15 mouse cellular contexts compared by ENCODE assay signal in the genomic region with DNA sequence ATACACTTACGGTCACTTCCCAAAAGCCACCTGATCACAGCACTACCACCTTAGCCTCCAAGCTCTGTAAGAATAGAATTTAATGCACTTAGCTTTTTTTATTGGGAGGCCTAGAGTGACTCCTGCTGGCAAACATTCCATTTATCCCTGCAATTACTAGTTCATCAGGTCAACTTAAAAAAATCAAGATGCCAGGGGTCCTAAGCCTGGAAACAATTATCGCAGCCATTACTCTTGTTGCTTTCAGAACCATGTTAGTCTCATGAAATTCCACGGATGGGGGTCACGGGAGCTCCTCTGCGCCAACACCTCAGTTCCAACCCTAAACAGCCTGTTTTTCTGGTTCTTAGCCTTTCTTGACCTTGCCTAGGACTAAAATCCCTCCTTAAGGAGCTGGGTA. TPM values are rescaled to one million over a fixed set of nuclear protein-coding genes. Genes with fewer than 3 reads are reported as not detected.
A peak's percentile ranks its signal among the peaks of the same experiment; 100 is the strongest.
DNase-seq lines count a peak whose midpoint lies in the region; ATAC-seq and TF ChIP-seq lines count a peak whose summit lies in the region.
"Had no signal": no experiment of that assay in that cellular context is flagged by ENCODE, and none has a peak within 500 bp of the region (broad histone marks: within the 10 kb centered on the region; RNA-seq: fewer than 3 reads in every experiment).

No protein-coding gene starts in this region.

- H3K9ac ChIP-seq in limb, embryonic 11.5 days (ENCODE audit: low read length), result no peak overlapping the region
- H3K9ac ChIP-seq: embryonic facial prominence, embryonic 15.5 days; midbrain, embryonic 13.5 days had no signal

- no peak overlapping the region for H3K4me3 ChIP-seq in layer of hippocampus, adult 2 months
- H3K4me3 ChIP-seq in limb, embryonic 11.5 days (ENCODE audit: low read depth, low read length), result no peak overlapping the region
- H3K4me3 ChIP-seq: embryonic facial prominence, embryonic 15.5 days; hindbrain, embryonic 12.5 days; midbrain, embryonic 13.5 days had no signal

- no peak overlapping the region for H3K4me2 ChIP-seq in limb, embryonic 11.5 days (ENCODE audit: low read depth, severe bottlenecking)
- H3K4me2 ChIP-seq: embryonic facial prominence, embryonic 15.5 days; midbrain, embryonic 13.5 days had no signal

- TF ChIP-seq CTCF in layer of hippocampus, adult 2 months (conservative IDR thresholded peaks at IDR 0.05), result peak; percentile 36

- peak; percentile 47 for DNase-seq in cerebellum, adult 9-10 months
- DNase-seq in cerebellum, adult 18-20 months, result no peak
- DNase-seq in layer of hippocampus, adult 2 months (ENCODE audit: low spot score in 2 of 2), result no peak
- DNase-seq in layer of hippocampus, adult 8-10 months (ENCODE audit: low spot score in 2 of 2), result no peak
- peak; percentile 22 for DNase-seq in NIH3T3 (ENCODE audit: low read depth)
- DNase-seq in limb, embryonic 11.5 days (ENCODE audit: low spot score), result peak; percentile 66
- no peak for DNase-seq in natural killer cell, adult 2 months (ENCODE audit: low spot score in 2 of 2)
- no peak for DNase-seq in yolk sac, embryonic 10.5 days (ENCODE audit: low spot score)
- DNase-seq: adrenal gland, postnatal 25 days; kidney, postnatal 10 days; layer of hippocampus, postnatal 36 days; lung, adult 2 months had no signal

- ATAC-seq in limb, embryonic 11.5 days (ENCODE audit: insufficient number of reproducible peaks, low FRiP score, low TSS enrichment, low read depth), result no peak
- ATAC-seq: midbrain, embryonic 13.5 days had no signal

- 12% methylated on average over 5 of the region's 5 CpGs for WGBS in limb, embryonic 11.5 days

- no peaks in the 10 kb centered on the region for H3K27me3 ChIP-seq in limb, embryonic 11.5 days (ENCODE audit: control insufficient read depth, insufficient read depth, low read length)
- H3K27me3 ChIP-seq: embryonic facial prominence, embryonic 15.5 days; hindbrain, embryonic 12.5 days; midbrain, embryonic 13.5 days had no signal

- no peaks in the 10 kb centered on the region for H3K9me3 ChIP-seq in limb, embryonic 11.5 days (ENCODE audit: control insufficient read depth, low read length)
- H3K9me3 ChIP-seq: embryonic facial prominence, embryonic 15.5 days; hindbrain, embryonic 12.5 days; midbrain, embryonic 13.5 days had no signal

- no peaks in the 10 kb centered on the region for H3K36me3 ChIP-seq in limb, embryonic 11.5 days (ENCODE audit: control insufficient read depth, insufficient read depth, low read length)
- H3K36me3 ChIP-seq: embryonic facial prominence, embryonic 15.5 days; hindbrain, embryonic 12.5 days had no signal

- H3K27ac ChIP-seq in layer of hippocampus, adult 2 months, result no peak overlapping the region
- peak overlapping the region; percentile 40; the same call in 1 of the 2 replicates for H3K27ac ChIP-seq in limb, embryonic 11.5 days (replicated peaks; ENCODE audit: low read depth, low read length)
- H3K27ac ChIP-seq: embryonic facial prominence, embryonic 15.5 days; hindbrain, embryonic 12.5 days; midbrain, embryonic 13.5 days had no signal

- H3K4me1 ChIP-seq in limb, embryonic 11.5 days (ENCODE audit: control insufficient read depth, insufficient read depth, low read length), result peaks cover 33% of the 10 kb centered on the region

RNA-seq across cellular contexts. Expression of gene Fam53b, which starts 1.4 kb away (rescaled TPM):
- 10 to 100 TPM; 42.3 to 54.8 TPM for total RNA-seq in layer of hippocampus, adult 2 months (2021)
- total RNA-seq in layer of hippocampus, adult 8-10 months (2022), result 10 to 100 TPM; 48.8 to 61.1 (median 54.6) TPM
- polyA plus RNA-seq in limb, embryonic 11.5 days (2014; fragmentation: Nextera tagmentation; extraction: Ambion mirVana), result 23.8 and 29.3 TPM in 2 replicates

RNA-seq across cellular contexts. Expression of gene Eef1akmt2, which starts 37.4 kb away (rescaled TPM):
- 10 to 100 TPM; 35.8 to 38.6 TPM for total RNA-seq in layer of hippocampus, adult 2 months (2021)
- total RNA-seq in layer of hippocampus, adult 8-10 months (2022), result 10 to 100 TPM; 29.3 to 36.5 (median 35.4) TPM
- 76.6 and 79.4 TPM in 2 replicates for polyA plus RNA-seq in limb, embryonic 11.5 days (2014; fragmentation: Nextera tagmentation; extraction: Ambion mirVana)

RNA-seq across cellular contexts. Expression of gene Abraxas2, which starts 43.9 kb away (rescaled TPM):
- total RNA-seq in layer of hippocampus, adult 2 months (2021), result 10 to 100 TPM; 28.8 to 30.3 TPM
- 10 to 100 TPM; 27.3 to 32.3 (median 29.8) TPM for total RNA-seq in layer of hippocampus, adult 8-10 months (2022)
- polyA plus RNA-seq in limb, embryonic 11.5 days (2014; fragmentation: Nextera tagmentation; extraction: Ambion mirVana), result 40.7 and 41.3 TPM in 2 replicates

Comparison
In these comparisons a context has a peak if more than half of its experiments do, and no peak if none do; other contexts are left out.
1. DNase-seq: peak in cerebellum, adult 9-10 months (single experiment), NIH3T3 (single experiment) and limb, embryonic 11.5 days (single experiment); none in cerebellum, adult 18-20 months (0 of 2), layer of hippocampus, adult 2 months (0 of 2), layer of hippocampus, adult 8-10 months (0 of 2), natural killer cell, adult 2 months (0 of 2) and yolk sac, embryonic 10.5 days (single experiment).